Mouse (Mus musculus) neutrophil, adult 65 days (primary cell): ENCODE data around the gene Traf1. TPM values are rescaled to one million over a fixed set of nuclear protein-coding genes. Genes with fewer than 3 reads are reported as not detected.

Source experiments
- total RNA-seq: library from RNA; stranded (reverse); gene quantifications from 2 replicates; pipeline ENCODE4 v1.2.4, GENCODE M21; 2023

Gene Traf1
- 15.9 and 21.1 TPM in 2 replicates for total RNA-seq

GRCm38 (mm10) chr2:34961481-34962036 lies at the start of gene Traf1:
TSS of gene Traf1 (minus strand) at chr2:34961772.

DNA sequence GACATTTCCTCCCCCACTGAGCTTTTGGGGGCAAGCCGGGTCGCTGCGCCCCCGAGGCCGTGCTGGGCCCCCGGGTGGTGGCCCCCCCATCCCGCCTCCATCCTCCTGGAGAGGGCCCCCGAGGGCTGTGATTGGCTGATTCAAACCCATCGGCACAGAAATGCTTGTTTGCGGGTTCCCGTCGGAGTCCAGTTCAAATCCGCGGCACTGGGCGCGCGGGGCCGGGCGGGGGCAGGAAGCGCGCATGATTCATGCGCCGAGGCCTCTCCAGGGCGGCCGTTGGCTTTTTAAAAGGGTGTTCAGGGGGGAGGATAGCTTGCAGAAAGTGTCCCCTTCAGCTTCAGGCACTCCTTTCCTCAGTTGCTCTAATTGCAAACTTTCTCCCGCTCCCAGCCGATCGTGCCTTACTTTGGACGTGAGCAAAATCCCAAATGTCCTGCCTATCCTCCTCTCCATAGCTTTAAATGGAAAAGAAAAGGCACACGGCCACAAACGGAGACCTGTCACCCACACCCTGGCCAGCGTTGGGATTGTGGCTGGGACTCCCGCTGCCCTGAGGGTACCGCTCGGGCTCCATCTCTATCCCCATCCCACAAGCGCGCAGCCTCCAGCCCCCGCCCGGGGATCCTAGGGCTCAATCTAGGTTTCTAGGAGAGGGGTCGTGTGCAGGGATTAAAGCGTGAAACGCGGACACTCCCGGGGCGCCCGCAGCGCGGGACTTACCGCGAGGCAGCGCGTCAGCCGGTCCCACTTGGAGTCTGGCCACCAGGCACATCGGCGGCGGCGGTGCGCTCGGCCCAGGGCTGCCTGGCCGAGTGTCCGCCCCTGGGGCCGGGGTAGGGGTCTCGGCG lies 48.1 kb downstream of the Traf1 start, which contains the start of gene Phf19:
TSS of gene Phf19 (minus strand) at position 809 of the 851 bp plus-strand sequence.

Other genes starting within 250 kb of the Traf1 start
- gene Gapvd1, start 206.5 kb downstream of the Traf1 start, total RNA-seq = 77.9 and 115 TPM in 2 replicates
- gene Hspa5, start 189.8 kb downstream of the Traf1 start, total RNA-seq = 633 and 771 TPM in 2 replicates
- gene Rabepk, start 161.9 kb downstream of the Traf1 start, total RNA-seq = 5.0 and 6.9 TPM in 2 replicates
- gene Fbxw2, start 135.5 kb downstream of the Traf1 start, total RNA-seq = 126 and 150 TPM in 2 replicates
- gene Gm34653, start 128.8 kb downstream of the Traf1 start, total RNA-seq = not detected in 2 replicates
- not detected in 2 replicates for gene Cutal, start 87.4 kb downstream of the Traf1 start, total RNA-seq
- gene Psmd5, start 86.8 kb downstream of the Traf1 start, total RNA-seq = 11.6 and 21.5 TPM in 2 replicates
- 9.7 and 11.0 TPM in 2 replicates for gene Phf19, start 47.7 kb downstream of the Traf1 start, total RNA-seq
- gene Hc, start 99.7 kb upstream of the Traf1 start, total RNA-seq = 1.4 and 1.5 TPM in 2 replicates
- gene AI182371, start 139.8 kb upstream of the Traf1 start, total RNA-seq = 0.66 TPM in 1 of 2 replicates, not detected in the other
- 78.1 and 105 TPM in 2 replicates for gene Cntrl, start 147.7 kb upstream of the Traf1 start, total RNA-seq
- 199 and 276 TPM in 2 replicates for gene Rab14, start 239.3 kb upstream of the Traf1 start, total RNA-seq